ENCODE assay signal across 14 mouse cellular contexts in the genomic region with DNA sequence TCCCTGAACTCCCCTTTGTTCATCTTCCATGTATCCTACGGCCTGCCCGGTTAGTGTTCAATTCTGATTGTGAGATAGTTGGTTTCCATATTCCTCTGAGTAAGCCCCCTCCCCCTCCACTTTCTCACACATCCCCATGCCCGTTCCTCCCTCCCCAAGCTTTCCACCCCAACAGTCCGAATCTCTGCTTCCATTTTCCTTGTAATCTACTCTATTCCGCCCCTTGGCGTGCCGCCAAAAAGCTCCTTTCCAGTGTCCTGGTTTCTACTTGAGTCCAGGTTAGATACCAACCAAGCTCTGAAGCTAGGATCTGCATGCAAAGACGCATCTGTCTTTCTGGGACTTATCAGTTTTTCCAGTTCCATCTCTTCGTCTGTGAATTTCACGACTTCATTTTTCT. TPM values are rescaled to one million over a fixed set of nuclear protein-coding genes. Genes with fewer than 3 reads are reported as not detected.
DNase-seq lines count a peak whose midpoint lies in the region; ATAC-seq lines count a peak whose summit lies in the region.
"Had no signal": no experiment of that assay in that cellular context is flagged by ENCODE, and none has a peak within 500 bp of the region (broad histone marks: within the 10 kb centered on the region; RNA-seq: fewer than 3 reads in every experiment).

No protein-coding gene starts in this region.

- no peak for ATAC-seq in midbrain, embryonic 14.5 days (ENCODE audit: low FRiP score, low TSS enrichment)
- no peak for ATAC-seq in midbrain, embryonic 15.5 days (replicated peaks)
- ATAC-seq: forebrain, embryonic 16.5 days; Patski had no signal

- WGBS in midbrain, embryonic 14.5 days: 86% methylated on average over 10 of the region's 10 CpGs
- 85% methylated on average over 10 of the region's 10 CpGs for WGBS in midbrain, embryonic 15.5 days

- H3K27ac ChIP-seq in midbrain, embryonic 14.5 days (replicated peaks; ENCODE audit: low read depth, low read length): no peak overlapping the region
- no peak overlapping the region for H3K27ac ChIP-seq in midbrain, embryonic 15.5 days
- H3K27ac ChIP-seq: embryonic facial prominence, embryonic 15.5 days; hindbrain, embryonic 13.5 days; kidney, postnatal 0 days; lung, embryonic 15.5 days; midbrain, embryonic 12.5 days had no signal

- H3K36me3 ChIP-seq in midbrain, embryonic 14.5 days (ENCODE audit: control insufficient read depth, insufficient read depth, low read length): no peaks in the 10 kb centered on the region
- no peaks in the 10 kb centered on the region for H3K36me3 ChIP-seq in midbrain, embryonic 15.5 days (replicated peaks)
- H3K36me3 ChIP-seq: embryonic facial prominence, embryonic 15.5 days; hindbrain, embryonic 13.5 days; lung, embryonic 15.5 days; midbrain, embryonic 12.5 days had no signal

- H3K4me2 ChIP-seq in midbrain, embryonic 14.5 days (ENCODE audit: low read length): no peak overlapping the region
- no peak overlapping the region for H3K4me2 ChIP-seq in midbrain, embryonic 15.5 days
- H3K4me2 ChIP-seq: embryonic facial prominence, embryonic 15.5 days; hindbrain, embryonic 13.5 days; lung, embryonic 15.5 days; midbrain, embryonic 12.5 days had no signal

- intact Hi-C loops in gastrocnemius, postnatal 36 days (cut with DNase I): no loop called here

- H3K9me3 ChIP-seq in midbrain, embryonic 14.5 days (ENCODE audit: control insufficient read depth, low read length): no peaks in the 10 kb centered on the region
- H3K9me3 ChIP-seq in midbrain, embryonic 15.5 days: no peaks in the 10 kb centered on the region
- H3K9me3 ChIP-seq: embryonic facial prominence, embryonic 15.5 days; hindbrain, embryonic 13.5 days; lung, embryonic 15.5 days; midbrain, embryonic 12.5 days had no signal

- no peaks in the 10 kb centered on the region for H3K4me1 ChIP-seq in midbrain, embryonic 14.5 days (ENCODE audit: control insufficient read depth, insufficient read depth, low read length)
- H3K4me1 ChIP-seq in midbrain, embryonic 15.5 days: no peaks in the 10 kb centered on the region
- H3K4me1 ChIP-seq: embryonic facial prominence, embryonic 15.5 days; hindbrain, embryonic 13.5 days; lung, embryonic 15.5 days; midbrain, embryonic 12.5 days had no signal

- no peak overlapping the region for H3K4me3 ChIP-seq in midbrain, embryonic 14.5 days (replicated peaks; ENCODE audit: low read depth, low read length)
- H3K4me3 ChIP-seq in midbrain, embryonic 15.5 days: no peak overlapping the region
- H3K4me3 ChIP-seq: embryonic facial prominence, embryonic 15.5 days; hindbrain, embryonic 13.5 days; lung, embryonic 15.5 days; midbrain, embryonic 12.5 days had no signal

- no peak overlapping the region for H3K9ac ChIP-seq in midbrain, embryonic 14.5 days (replicated peaks; ENCODE audit: low read length)
- no peak overlapping the region for H3K9ac ChIP-seq in midbrain, embryonic 15.5 days
- H3K9ac ChIP-seq: embryonic facial prominence, embryonic 15.5 days; hindbrain, embryonic 13.5 days; lung, embryonic 15.5 days; midbrain, embryonic 12.5 days had no signal

- peak; percentile 13 for DNase-seq in gastrocnemius, postnatal 10 days
- no peak for DNase-seq in gastrocnemius, postnatal 36 days
- DNase-seq in midbrain, embryonic 14.5 days: peak; percentile 14
- peak; percentile 61 to 66 for DNase-seq in cerebellum, postnatal 10 days
- DNase-seq in kidney, postnatal 36 days: peak; percentile 40 to 75
- DNase-seq in embryo, embryonic 11 days: no peak

- no peaks in the 10 kb centered on the region for H3K27me3 ChIP-seq in midbrain, embryonic 14.5 days (ENCODE audit: control insufficient read depth, insufficient read depth, low read length)
- no peaks in the 10 kb centered on the region for H3K27me3 ChIP-seq in midbrain, embryonic 15.5 days (replicated peaks)
- H3K27me3 ChIP-seq: embryonic facial prominence, embryonic 15.5 days; hindbrain, embryonic 13.5 days; lung, embryonic 15.5 days; midbrain, embryonic 12.5 days; Patski had no signal

RNA-seq across cellular contexts. Expression of a gene that starts 40.1 kb away (rescaled TPM):
- total RNA-seq in gastrocnemius, postnatal 10 days (2021): 1 to 10 TPM in 1 of 2 experiments, under 1 TPM in 1; 0.82 to 1.6 TPM
- under 1 TPM in 1 of 2 experiments, not detected in 1; 0.20 TPM for total RNA-seq in gastrocnemius, postnatal 36 days (2021)
- 73.1 and 78.1 TPM in 2 replicates for polyA plus RNA-seq in midbrain, embryonic 14.5 days (2014; fragmentation: Nextera tagmentation; extraction: Ambion mirVana)
- polyA plus RNA-seq in midbrain, embryonic 15.5 days (2015; fragmentation: Nextera tagmentation; extraction: Ambion mirVana): 89.6 and 96.8 TPM in 2 replicates

Comparison
In these comparisons a context has a peak if more than half of its experiments do, and no peak if none do; other contexts are left out.
1. DNase-seq: peak in gastrocnemius, postnatal 10 days (single experiment), midbrain, embryonic 14.5 days (single experiment), cerebellum, postnatal 10 days (2 of 2) and kidney, postnatal 36 days (2 of 2); none in gastrocnemius, postnatal 36 days (0 of 2) and embryo, embryonic 11 days (single experiment).